Mouse (Mus musculus): ENCODE data around the gene Platr17.

- no peak for TF ChIP-seq POLR2A (IDR thresholded peaks at IDR 0.05; ENCODE audit: low read depth, low read length)
- no peak for TF ChIP-seq CTCF (IDR thresholded peaks at IDR 0.05; ENCODE audit: extremely low read depth, insufficient read depth, insufficient read length, insufficient replicate concordance)
Measured at GRCm38 (mm10) chr17:33900989-33901314, 4.0 kb upstream of the Platr17 start.
